Mouse (Mus musculus): ENCODE measurements around the gene Lpin2. TPM values are rescaled to one million over a fixed set of nuclear protein-coding genes. Genes with fewer than 3 reads are reported as not detected.

The Lpin2 gene
- polyA plus RNA-seq, 1 experiment from 2014 or later = 93.2 TPM

GRCm38 (mm10) chr17:71144322-71145116 is 37.8 kb upstream of the Lpin2 start:
- Histone ChIP-seq H3K4me2 (replicated peaks; ENCODE audit: low read depth, low read length) (no peak overlapping the region), H3K9me3 (ENCODE audit: control insufficient read depth, low read length) (no peaks in the 10 kb centered on the region), H3K27me3 (ENCODE audit: control insufficient read depth, insufficient read depth, low read length) (no peaks in the 10 kb centered on the region), H3K9ac (ENCODE audit: low read depth, low read length) (no peak overlapping the region), H3K36me3 (ENCODE audit: control insufficient read depth, insufficient read depth, low read length) (no peaks in the 10 kb centered on the region), H3K27ac (ENCODE audit: low read depth, low read length) (no peak overlapping the region), H3K4me1 (ENCODE audit: control insufficient read depth, insufficient read depth, low read length) (peaks cover 3% of the 10 kb centered on the region; the same call in 1 of the 2 replicates), H3K4me3 (ENCODE audit: low read length) (no peak overlapping the region)
- WGBS = 90% methylated on average over 19 of the region's 19 CpGs
- ATAC-seq (ENCODE audit: low FRiP score, low TSS enrichment) = no peak

- no peaks in the 10 kb centered on the region for H3K9me3 ChIP-seq (ENCODE audit: control insufficient read depth, low read length)
- H3K27me3 ChIP-seq (ENCODE audit: control insufficient read depth, insufficient read depth, low read length) = no peaks in the 10 kb centered on the region
- H3K36me3 ChIP-seq (ENCODE audit: control insufficient read depth, insufficient read depth, low read length) = no peaks in the 10 kb centered on the region
- no peak overlapping the region for H3K4me3 ChIP-seq (ENCODE audit: low read length)
- H3K4me1 ChIP-seq (ENCODE audit: control insufficient read depth, insufficient read depth, low read length) = peaks cover 3% of the 10 kb centered on the region; the same call in 1 of the 2 replicates
- ATAC-seq (ENCODE audit: low FRiP score, low TSS enrichment) = no peak
- H3K27ac ChIP-seq (ENCODE audit: low read depth, low read length) = no peak overlapping the region
- no peak overlapping the region for H3K9ac ChIP-seq (ENCODE audit: low read depth, low read length)
- WGBS = 93% methylated on average over 1 of the region's 1 CpGs
- no peak overlapping the region for H3K4me2 ChIP-seq (replicated peaks; ENCODE audit: low read depth, low read length)
Observed at GRCm38 (mm10) chr17:71145248-71145961, 37.0 kb upstream of the Lpin2 start.

- H3K9me3 ChIP-seq (ENCODE audit: control insufficient read depth, low read length) = no peaks in the 10 kb centered on the region
- 13% methylated on average over 4 of the region's 4 CpGs for WGBS
- H3K4me1 ChIP-seq (ENCODE audit: control insufficient read depth, insufficient read depth, low read length) = peaks cover 14% of the 10 kb centered on the region
- H3K36me3 ChIP-seq (ENCODE audit: control insufficient read depth, insufficient read depth, low read length) = no peaks in the 10 kb centered on the region
- no peak overlapping the region for H3K4me3 ChIP-seq (ENCODE audit: low read length)
- no peak overlapping the region; the same call in 1 of the 2 replicates for H3K4me2 ChIP-seq (replicated peaks; ENCODE audit: low read depth, low read length)
- peak overlapping the region; percentile 88 for H3K27ac ChIP-seq (ENCODE audit: low read depth, low read length)
- H3K9ac ChIP-seq (ENCODE audit: low read depth, low read length) = no peak overlapping the region
- H3K27me3 ChIP-seq (ENCODE audit: control insufficient read depth, insufficient read depth, low read length) = no peaks in the 10 kb centered on the region
- ATAC-seq (ENCODE audit: low FRiP score, low TSS enrichment) = peak; percentile 94
Observed at GRCm38 (mm10) chr17:71153356-71153755, 29.0 kb upstream of the Lpin2 start.

GRCm38 (mm10) chr17:71155271-71155670 is 27.1 kb upstream of the Lpin2 start:
- H3K27ac ChIP-seq (ENCODE audit: low read depth, low read length) = peak overlapping the region; percentile 62; the same call in 1 of the 2 replicates

GRCm38 (mm10) chr17:71159152-71159567 is 23.2 kb upstream of the Lpin2 start:
- Histone ChIP-seq H3K9ac (ENCODE audit: low read depth, low read length) (no peak overlapping the region), H3K36me3 (ENCODE audit: control insufficient read depth, insufficient read depth, low read length) (no peaks in the 10 kb centered on the region), H3K9me3 (ENCODE audit: control insufficient read depth, low read length) (no peaks in the 10 kb centered on the region), H3K27ac (ENCODE audit: low read depth, low read length) (peak overlapping the region; percentile 82), H3K27me3 (ENCODE audit: control insufficient read depth, insufficient read depth, low read length) (no peaks in the 10 kb centered on the region), H3K4me1 (ENCODE audit: control insufficient read depth, insufficient read depth, low read length) (peaks cover 15% of the 10 kb centered on the region), H3K4me3 (ENCODE audit: low read length) (no peak overlapping the region), H3K4me2 (replicated peaks; ENCODE audit: low read depth, low read length) (no peak overlapping the region)
- 29% methylated on average over 4 of the region's 4 CpGs for WGBS
- ATAC-seq (ENCODE audit: low FRiP score, low TSS enrichment) = peak; percentile 50; the same call in 1 of the 2 replicates

More at GRCm38 (mm10) chr17:71155271-71155670, 27.1 kb upstream of the Lpin2 start:
- Histone ChIP-seq H3K27me3 (ENCODE audit: control insufficient read depth, insufficient read depth, low read length) (no peaks in the 10 kb centered on the region), H3K36me3 (ENCODE audit: control insufficient read depth, insufficient read depth, low read length) (no peaks in the 10 kb centered on the region), H3K4me1 (ENCODE audit: control insufficient read depth, insufficient read depth, low read length) (peaks cover 19% of the 10 kb centered on the region), H3K4me3 (ENCODE audit: low read length) (no peak overlapping the region), H3K9me3 (ENCODE audit: control insufficient read depth, low read length) (no peaks in the 10 kb centered on the region), H3K9ac (ENCODE audit: low read depth, low read length) (no peak overlapping the region), H3K4me2 (replicated peaks; ENCODE audit: low read depth, low read length) (no peak overlapping the region)
- no peak for ATAC-seq (ENCODE audit: low FRiP score, low TSS enrichment)
- WGBS = 34% methylated on average over 1 of the region's 1 CpGs

GRCm38 (mm10) chr17:71159720-71160119 is 22.6 kb upstream of the Lpin2 start:
- peaks cover 15% of the 10 kb centered on the region for H3K4me1 ChIP-seq (ENCODE audit: control insufficient read depth, insufficient read depth, low read length)
- no peaks in the 10 kb centered on the region for H3K27me3 ChIP-seq (ENCODE audit: control insufficient read depth, insufficient read depth, low read length)
- no peaks in the 10 kb centered on the region for H3K36me3 ChIP-seq (ENCODE audit: control insufficient read depth, insufficient read depth, low read length)
- no peaks in the 10 kb centered on the region for H3K9me3 ChIP-seq (ENCODE audit: control insufficient read depth, low read length)
- no peak for ATAC-seq (ENCODE audit: low FRiP score, low TSS enrichment)
- H3K4me3 ChIP-seq (ENCODE audit: low read length) = no peak overlapping the region
- H3K27ac ChIP-seq (ENCODE audit: low read depth, low read length) = peak overlapping the region; percentile 82
- WGBS = 72% methylated on average over 8 of the region's 8 CpGs
- no peak overlapping the region for H3K9ac ChIP-seq (ENCODE audit: low read depth, low read length)
- H3K4me2 ChIP-seq (replicated peaks; ENCODE audit: low read depth, low read length) = no peak overlapping the region

GRCm38 (mm10) chr17:71160244-71160995 is 21.9 kb upstream of the Lpin2 start:
- Histone ChIP-seq H3K27me3 (ENCODE audit: control insufficient read depth, insufficient read depth, low read length) (no peaks in the 10 kb centered on the region), H3K9me3 (ENCODE audit: control insufficient read depth, low read length) (no peaks in the 10 kb centered on the region), H3K4me3 (ENCODE audit: low read length) (no peak overlapping the region), H3K27ac (ENCODE audit: low read depth, low read length) (no peak overlapping the region; the same call in 1 of the 2 replicates), H3K9ac (ENCODE audit: low read depth, low read length) (no peak overlapping the region), H3K4me2 (replicated peaks; ENCODE audit: low read depth, low read length) (no peak overlapping the region), H3K36me3 (ENCODE audit: control insufficient read depth, insufficient read depth, low read length) (no peaks in the 10 kb centered on the region), H3K4me1 (ENCODE audit: control insufficient read depth, insufficient read depth, low read length) (peaks cover 10% of the 10 kb centered on the region)
- 92% methylated on average over 8 of the region's 8 CpGs for WGBS
- ATAC-seq (ENCODE audit: low FRiP score, low TSS enrichment) = no peak

GRCm38 (mm10) chr17:71164991-71165390 is 17.4 kb upstream of the Lpin2 start:
- Histone ChIP-seq H3K27ac (ENCODE audit: low read depth, low read length) (no peak overlapping the region), H3K4me1 (ENCODE audit: control insufficient read depth, insufficient read depth, low read length) (peaks cover 10% of the 10 kb centered on the region; the same call in 1 of the 2 replicates), H3K9me3 (ENCODE audit: control insufficient read depth, low read length) (no peaks in the 10 kb centered on the region), H3K27me3 (ENCODE audit: control insufficient read depth, insufficient read depth, low read length) (no peaks in the 10 kb centered on the region), H3K36me3 (ENCODE audit: control insufficient read depth, insufficient read depth, low read length) (no peaks in the 10 kb centered on the region), H3K9ac (ENCODE audit: low read depth, low read length) (no peak overlapping the region), H3K4me2 (replicated peaks; ENCODE audit: low read depth, low read length) (no peak overlapping the region), H3K4me3 (ENCODE audit: low read length) (no peak overlapping the region)
- 66% methylated on average over 6 of the region's 6 CpGs for WGBS
- no peak for ATAC-seq (ENCODE audit: low FRiP score, low TSS enrichment)
